Mouse (Mus musculus) fibroblast of lung, adult 2 months (primary cell): ENCODE results near the gene Anks1b.

Source experiments
- DNase-seq: peaks from one replicate; pipeline ENCODE4 v3.0.0-alpha.2; 2011; ENCODE audit warnings: low read depth

Gene Anks1b

GRCm38 (mm10) chr10:90863881-90864598 is 990.7 kb downstream of the Anks1b start:
- no peak for DNase-seq

GRCm38 (mm10) chr10:90864599-90864889 is 991.2 kb downstream of the Anks1b start:
- no peak for DNase-seq

GRCm38 (mm10) chr10:90873204-90873603 is 999.9 kb downstream of the Anks1b start:
- no peak for DNase-seq

GRCm38 (mm10) chr10:90874166-90874565 is 1000.9 kb downstream of the Anks1b start:
- no peak for DNase-seq

- DNase-seq: no peak
Measured at GRCm38 (mm10) chr10:90880854-90881560, 1007.7 kb downstream of the Anks1b start.

GRCm38 (mm10) chr10:90889566-90889965 is 1016.3 kb downstream of the Anks1b start:
- DNase-seq: no peak

- DNase-seq: no peak
Measured at GRCm38 (mm10) chr10:90892728-90893127, 1019.4 kb downstream of the Anks1b start.

- DNase-seq: no peak
Measured at GRCm38 (mm10) chr10:90897894-90898293, 1024.6 kb downstream of the Anks1b start.

GRCm38 (mm10) chr10:90904185-90904584 is 1030.9 kb downstream of the Anks1b start:
- no peak for DNase-seq

GRCm38 (mm10) chr10:90907381-90907780 is 1034.1 kb downstream of the Anks1b start:
- DNase-seq: no peak

GRCm38 (mm10) chr10:90923476-90923875 is 1050.2 kb downstream of the Anks1b start:
- no peak for DNase-seq

- DNase-seq: no peak
Measured at GRCm38 (mm10) chr10:90933088-90933487, 1059.8 kb downstream of the Anks1b start.

GRCm38 (mm10) chr10:90934678-90935077 is 1061.4 kb downstream of the Anks1b start:
- DNase-seq: no peak

GRCm38 (mm10) chr10:90937721-90938460 is 1064.6 kb downstream of the Anks1b start:
- no peak for DNase-seq

- DNase-seq: no peak
Measured at GRCm38 (mm10) chr10:90940521-90941520, 1067.5 kb downstream of the Anks1b start.

- DNase-seq: no peak
Measured at GRCm38 (mm10) chr10:90942001-90942700, 1068.8 kb downstream of the Anks1b start.

GRCm38 (mm10) chr10:90947043-90947442 is 1073.7 kb downstream of the Anks1b start:
- DNase-seq: no peak

- DNase-seq: no peak
Measured at GRCm38 (mm10) chr10:90947608-90948373, 1074.5 kb downstream of the Anks1b start.

GRCm38 (mm10) chr10:90953103-90953709 is 1079.9 kb downstream of the Anks1b start:
- DNase-seq: no peak

- DNase-seq: no peak
Measured at GRCm38 (mm10) chr10:90953821-90954220, 1080.5 kb downstream of the Anks1b start.
